Mouse (Mus musculus): ENCODE data around the gene Hexim2. TPM values are rescaled to one million over a fixed set of nuclear protein-coding genes. Genes with fewer than 3 reads are reported as not detected.

The Hexim2 gene
- polyA plus RNA-seq, 1 experiment from 2014 or later: 8.4 TPM

GRCm38 (mm10) chr11:103144309-103145285, 12.4 kb downstream of the Hexim2 start:
- no peaks in the 10 kb centered on the region for H3K27me3 ChIP-seq (replicated peaks)
- peaks cover 46% of the 10 kb centered on the region for H3K4me1 ChIP-seq (replicated peaks)
- no peak overlapping the region for H3K9ac ChIP-seq
- H3K4me2 ChIP-seq: no peak overlapping the region
- ATAC-seq (ENCODE audit: insufficient number of reproducible peaks, low FRiP score): no peak
- peak overlapping the region; percentile 32 for H3K27ac ChIP-seq (ENCODE audit: poor library complexity, severe bottlenecking)
- H3K4me3 ChIP-seq: no peak overlapping the region
- no peaks in the 10 kb centered on the region for H3K9me3 ChIP-seq (replicated peaks)
- peaks cover 1% of the 10 kb centered on the region; the same call in 1 of the 2 replicates for H3K36me3 ChIP-seq
- WGBS: 35% methylated on average over 12 of the region's 12 CpGs

- Histone ChIP-seq H3K9me3 (replicated peaks) (no peaks in the 10 kb centered on the region), H3K9ac (no peak overlapping the region), H3K4me1 (replicated peaks) (peaks cover 33% of the 10 kb centered on the region), H3K27me3 (replicated peaks) (no peaks in the 10 kb centered on the region), H3K27ac (ENCODE audit: poor library complexity, severe bottlenecking) (no peak overlapping the region), H3K4me2 (no peak overlapping the region), H3K36me3 (no peaks in the 10 kb centered on the region), H3K4me3 (no peak overlapping the region)
- 82% methylated on average over 4 of the region's 4 CpGs for WGBS
- ATAC-seq (ENCODE audit: insufficient number of reproducible peaks, low FRiP score): no peak
These were observed 14.2 kb downstream of the Hexim2 start for GRCm38 (mm10) chr11:103146386-103146785.

- 72% methylated on average over 4 of the region's 4 CpGs for WGBS
- Histone ChIP-seq H3K36me3 (no peaks in the 10 kb centered on the region), H3K4me1 (replicated peaks) (peaks cover 19% of the 10 kb centered on the region), H3K4me3 (no peak overlapping the region), H3K9me3 (replicated peaks) (no peaks in the 10 kb centered on the region), H3K4me2 (no peak overlapping the region), H3K27me3 (replicated peaks) (no peaks in the 10 kb centered on the region), H3K9ac (no peak overlapping the region), H3K27ac (ENCODE audit: poor library complexity, severe bottlenecking) (no peak overlapping the region)
- no peak for ATAC-seq (ENCODE audit: insufficient number of reproducible peaks, low FRiP score)
These were observed 15.5 kb downstream of the Hexim2 start for GRCm38 (mm10) chr11:103147766-103148165.

- no peaks in the 10 kb centered on the region for H3K27me3 ChIP-seq (replicated peaks)
- no peaks in the 10 kb centered on the region for H3K36me3 ChIP-seq
- H3K9me3 ChIP-seq (replicated peaks): no peaks in the 10 kb centered on the region
- no peak overlapping the region for H3K4me3 ChIP-seq
- no peak overlapping the region for H3K9ac ChIP-seq
- H3K4me2 ChIP-seq: no peak overlapping the region
- H3K4me1 ChIP-seq (replicated peaks): peaks cover 7% of the 10 kb centered on the region
- WGBS: 88% methylated on average over 4 of the region's 4 CpGs
- no peak for ATAC-seq (ENCODE audit: insufficient number of reproducible peaks, low FRiP score)
- H3K27ac ChIP-seq (ENCODE audit: poor library complexity, severe bottlenecking): no peak overlapping the region
These were observed 17.5 kb downstream of the Hexim2 start for GRCm38 (mm10) chr11:103149771-103150170.

GRCm38 (mm10) chr11:103158621-103159478, 26.6 kb downstream of the Hexim2 start:
- ATAC-seq (ENCODE audit: insufficient number of reproducible peaks, low FRiP score): peak; percentile 94
- H3K9me3 ChIP-seq (replicated peaks): no peaks in the 10 kb centered on the region
- peak overlapping the region; percentile 71 for H3K27ac ChIP-seq (ENCODE audit: poor library complexity, severe bottlenecking)
- H3K9ac ChIP-seq: peak overlapping the region; percentile 68
- H3K36me3 ChIP-seq: no peaks in the 10 kb centered on the region
- H3K4me3 ChIP-seq: peak overlapping the region; percentile 46
- H3K4me1 ChIP-seq (replicated peaks): peaks cover 11% of the 10 kb centered on the region
- H3K27me3 ChIP-seq (replicated peaks): no peaks in the 10 kb centered on the region
- peak overlapping the region; percentile 81 for H3K4me2 ChIP-seq
- WGBS: 1% methylated on average over 25 of the region's 25 CpGs

GRCm38 (mm10) chr11:103160738-103161137, 28.5 kb downstream of the Hexim2 start:
- H3K4me2 ChIP-seq: no peak overlapping the region
- H3K4me1 ChIP-seq (replicated peaks): peaks cover 17% of the 10 kb centered on the region
- H3K36me3 ChIP-seq: no peaks in the 10 kb centered on the region
- WGBS: 87% methylated on average over 11 of the region's 11 CpGs
- no peaks in the 10 kb centered on the region for H3K27me3 ChIP-seq (replicated peaks)
- no peak overlapping the region for H3K9ac ChIP-seq
- no peak overlapping the region for H3K27ac ChIP-seq (ENCODE audit: poor library complexity, severe bottlenecking)
- no peaks in the 10 kb centered on the region for H3K9me3 ChIP-seq (replicated peaks)
- ATAC-seq (ENCODE audit: insufficient number of reproducible peaks, low FRiP score): no peak
- H3K4me3 ChIP-seq: no peak overlapping the region

GRCm38 (mm10) chr11:103161449-103161848, 29.2 kb downstream of the Hexim2 start:
- WGBS: 74% methylated on average over 7 of the region's 7 CpGs

GRCm38 (mm10) chr11:103162132-103162531, 29.9 kb downstream of the Hexim2 start:
- H3K27me3 ChIP-seq (replicated peaks): 0 out of 2 replicates have a peak, but pooled peaks cover 4% of the 10 kb centered on the region
- H3K4me3 ChIP-seq: no peak overlapping the region
- no peak overlapping the region for H3K4me2 ChIP-seq
- H3K9me3 ChIP-seq (replicated peaks): no peaks in the 10 kb centered on the region; the same call in 1 of the 2 replicates
- no peak for ATAC-seq (ENCODE audit: insufficient number of reproducible peaks, low FRiP score)
- WGBS: 87% methylated on average over 5 of the region's 5 CpGs
- no peaks in the 10 kb centered on the region for H3K36me3 ChIP-seq
- no peak overlapping the region for H3K9ac ChIP-seq
- H3K4me1 ChIP-seq (replicated peaks): peaks cover 17% of the 10 kb centered on the region
- H3K27ac ChIP-seq (ENCODE audit: poor library complexity, severe bottlenecking): no peak overlapping the region

More at GRCm38 (mm10) chr11:103161449-103161848, 29.2 kb downstream of the Hexim2 start:
- H3K27ac ChIP-seq (ENCODE audit: poor library complexity, severe bottlenecking): no peak overlapping the region
- no peak overlapping the region for H3K9ac ChIP-seq
- H3K9me3 ChIP-seq (replicated peaks): no peaks in the 10 kb centered on the region; the same call in 1 of the 2 replicates
- H3K4me3 ChIP-seq: no peak overlapping the region
- no peak overlapping the region for H3K4me2 ChIP-seq
- ATAC-seq (ENCODE audit: insufficient number of reproducible peaks, low FRiP score): no peak
- 0 out of 2 replicates have a peak, but pooled peaks cover 4% of the 10 kb centered on the region for H3K27me3 ChIP-seq (replicated peaks)
- no peaks in the 10 kb centered on the region for H3K36me3 ChIP-seq
- H3K4me1 ChIP-seq (replicated peaks): peaks cover 17% of the 10 kb centered on the region

GRCm38 (mm10) chr11:103164391-103164790, 32.2 kb downstream of the Hexim2 start:
- Histone ChIP-seq H3K27me3 (replicated peaks) (peaks cover 17% of the 10 kb centered on the region), H3K4me2 (peak overlapping the region; percentile 45), H3K9ac (no peak overlapping the region), H3K27ac (ENCODE audit: poor library complexity, severe bottlenecking) (no peak overlapping the region), H3K4me3 (no peak overlapping the region), H3K4me1 (replicated peaks) (peaks cover 8% of the 10 kb centered on the region; the same call in 1 of the 2 replicates), H3K36me3 (no peaks in the 10 kb centered on the region), H3K9me3 (replicated peaks) (no peaks in the 10 kb centered on the region; the same call in 1 of the 2 replicates)
- 15% methylated on average over 10 of the region's 10 CpGs for WGBS
- ATAC-seq (ENCODE audit: insufficient number of reproducible peaks, low FRiP score): 0 out of 2 replicates have a peak, but pooled peaks have one; percentile 56

- Histone ChIP-seq H3K27me3 (replicated peaks) (peaks cover 61% of the 10 kb centered on the region), H3K4me2 (no peak overlapping the region), H3K4me1 (replicated peaks) (peaks cover 23% of the 10 kb centered on the region), H3K27ac (ENCODE audit: poor library complexity, severe bottlenecking) (no peak overlapping the region), H3K9me3 (replicated peaks) (no peaks in the 10 kb centered on the region; the same call in 1 of the 2 replicates), H3K4me3 (no peak overlapping the region), H3K9ac (no peak overlapping the region), H3K36me3 (no peaks in the 10 kb centered on the region)
- no peak for ATAC-seq (ENCODE audit: insufficient number of reproducible peaks, low FRiP score)
- WGBS: 25% methylated on average over 9 of the region's 9 CpGs
These were observed 36.6 kb downstream of the Hexim2 start for GRCm38 (mm10) chr11:103168690-103169390.
